9 mouse cellular contexts compared by ENCODE assay signal in the genomic region with DNA sequence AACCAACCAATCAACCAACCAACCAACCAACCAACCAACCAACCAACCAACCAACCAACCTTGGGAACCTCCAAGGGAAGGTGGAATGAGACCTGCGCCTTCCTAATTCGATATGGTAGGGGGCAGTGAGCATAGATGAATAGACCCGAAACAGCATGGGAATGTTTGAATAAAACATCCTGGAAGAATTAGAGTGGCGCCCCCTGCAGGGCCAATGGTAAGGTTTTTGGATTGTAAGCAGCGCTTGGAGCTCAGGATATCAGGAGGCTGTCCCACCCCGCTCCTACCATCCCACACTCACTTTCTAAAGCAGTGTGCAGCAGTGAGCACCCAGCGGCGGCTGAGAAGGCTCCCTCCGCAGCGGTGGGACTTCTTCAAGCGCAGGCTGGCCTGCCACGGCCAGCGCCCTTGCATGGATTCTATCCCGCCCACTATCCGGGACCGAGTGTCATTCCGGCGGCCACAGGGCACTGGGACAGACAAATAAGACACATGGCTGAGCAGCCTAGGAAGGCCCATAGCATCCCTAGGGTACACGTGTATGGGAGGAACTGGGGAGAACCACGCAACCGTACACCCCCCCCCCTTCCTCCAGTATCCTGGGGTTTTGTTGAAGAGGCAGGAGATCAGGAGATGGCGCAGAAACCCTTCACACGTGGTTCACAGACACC. TPM values are rescaled to one million over a fixed set of nuclear protein-coding genes. Genes with fewer than 3 reads are reported as not detected.
DNase-seq lines count a peak whose midpoint lies in the region; ATAC-seq lines count a peak whose summit lies in the region.
"Had no signal": no experiment of that assay in that cellular context is flagged by ENCODE, and none has a peak within 500 bp of the region (broad histone marks: within the 10 kb centered on the region; RNA-seq: fewer than 3 reads in every experiment).

No protein-coding gene starts in this region.

- no peak for DNase-seq in kidney, adult 18-20 months
- DNase-seq in embryonic facial prominence, embryonic 11.5 days (ENCODE audit: low spot score), result no peak
- no peak for DNase-seq in gastrocnemius, postnatal 4 days (ENCODE audit: low spot score in 2 of 2)
- no peak for DNase-seq in right cerebral cortex, postnatal 25 days
- no peak for DNase-seq in cerebellum, postnatal 25 days

- 0 out of 2 replicates have a peak, but pooled peaks have one; percentile 40 for ATAC-seq in kidney, embryonic 16.5 days (ENCODE audit: low FRiP score, low TSS enrichment)
- ATAC-seq in embryonic facial prominence, embryonic 11.5 days (replicated peaks; ENCODE audit: insufficient number of reproducible peaks, low FRiP score, low TSS enrichment, low read depth), result 0 out of 2 replicates have a peak, but pooled peaks have one; percentile 25
- no peak for ATAC-seq in limb, embryonic 13.5 days (ENCODE audit: low FRiP score, low read depth)
- ATAC-seq in neural tube, embryonic 15.5 days (ENCODE audit: low FRiP score), result no peak

- peak overlapping the region; percentile 39; the same call in 1 of the 2 replicates for H3K9ac ChIP-seq in kidney, embryonic 16.5 days (replicated peaks; ENCODE audit: low read length)
- no peak overlapping the region for H3K9ac ChIP-seq in embryonic facial prominence, embryonic 11.5 days (replicated peaks; ENCODE audit: low read length)
- no peak overlapping the region for H3K9ac ChIP-seq in limb, embryonic 13.5 days
- no peak overlapping the region for H3K9ac ChIP-seq in neural tube, embryonic 15.5 days (replicated peaks)

- H3K4me2 ChIP-seq in kidney, embryonic 16.5 days (replicated peaks; ENCODE audit: low read depth, low read length), result peak overlapping the region; percentile 47
- no peak overlapping the region; the same call in 1 of the 2 replicates for H3K4me2 ChIP-seq in embryonic facial prominence, embryonic 11.5 days (ENCODE audit: low read depth, low read length)
- H3K4me2 ChIP-seq in limb, embryonic 13.5 days (replicated peaks), result peak overlapping the region; percentile 52
- H3K4me2 ChIP-seq in neural tube, embryonic 15.5 days, result peak overlapping the region; percentile 34

- H3K4me3 ChIP-seq in kidney, embryonic 16.5 days (ENCODE audit: low read length), result peak overlapping the region; percentile 24; the same call in 1 of the 2 replicates
- H3K4me3 ChIP-seq in embryonic facial prominence, embryonic 11.5 days (ENCODE audit: low read depth, low read length), result 0 out of 2 replicates have a peak overlapping the region, but pooled peaks have one; percentile 6
- peak overlapping the region; percentile 26; the same call in 1 of the 2 replicates for H3K4me3 ChIP-seq in limb, embryonic 13.5 days
- no peak overlapping the region for H3K4me3 ChIP-seq in neural tube, embryonic 15.5 days (replicated peaks)
- H3K4me3 ChIP-seq: myocyte had no signal

- H3K27ac ChIP-seq in kidney, embryonic 16.5 days (ENCODE audit: low read length), result no peak overlapping the region
- H3K27ac ChIP-seq in embryonic facial prominence, embryonic 11.5 days (replicated peaks; ENCODE audit: low read depth, low read length), result no peak overlapping the region
- no peak overlapping the region for H3K27ac ChIP-seq in limb, embryonic 13.5 days
- no peak overlapping the region for H3K27ac ChIP-seq in neural tube, embryonic 15.5 days (replicated peaks)

- H3K9me3 ChIP-seq in kidney, embryonic 16.5 days (ENCODE audit: low read length), result no peaks in the 10 kb centered on the region
- no peaks in the 10 kb centered on the region for H3K9me3 ChIP-seq in embryonic facial prominence, embryonic 11.5 days (replicated peaks; ENCODE audit: control insufficient read depth, low read length)
- H3K9me3 ChIP-seq in limb, embryonic 13.5 days, result no peaks in the 10 kb centered on the region
- H3K9me3 ChIP-seq in neural tube, embryonic 15.5 days (replicated peaks), result no peaks in the 10 kb centered on the region

- no peaks in the 10 kb centered on the region for H3K27me3 ChIP-seq in kidney, embryonic 16.5 days (ENCODE audit: insufficient read depth, low read length)
- H3K27me3 ChIP-seq in embryonic facial prominence, embryonic 11.5 days (ENCODE audit: control insufficient read depth, insufficient read depth, low read length), result peaks cover 2% of the 10 kb centered on the region; the same call in 1 of the 2 replicates
- no peaks in the 10 kb centered on the region for H3K27me3 ChIP-seq in limb, embryonic 13.5 days
- 0 out of 2 replicates have a peak, but pooled peaks cover 8% of the 10 kb centered on the region for H3K27me3 ChIP-seq in neural tube, embryonic 15.5 days (replicated peaks)

- 0 out of 2 replicates have a peak, but pooled peaks cover 6% of the 10 kb centered on the region for H3K4me1 ChIP-seq in kidney, embryonic 16.5 days (ENCODE audit: insufficient read depth, low read length)
- H3K4me1 ChIP-seq in embryonic facial prominence, embryonic 11.5 days (ENCODE audit: control insufficient read depth, insufficient read depth, low read length), result no peaks in the 10 kb centered on the region
- H3K4me1 ChIP-seq in limb, embryonic 13.5 days, result no peaks in the 10 kb centered on the region
- peaks cover 3% of the 10 kb centered on the region; the same call in 1 of the 2 replicates for H3K4me1 ChIP-seq in neural tube, embryonic 15.5 days

- H3K36me3 ChIP-seq in kidney, embryonic 16.5 days (ENCODE audit: insufficient read depth, low read length), result no peaks in the 10 kb centered on the region
- no peaks in the 10 kb centered on the region for H3K36me3 ChIP-seq in embryonic facial prominence, embryonic 11.5 days (replicated peaks; ENCODE audit: control insufficient read depth, insufficient read depth, low read depth, low read length)
- H3K36me3 ChIP-seq in limb, embryonic 13.5 days, result no peaks in the 10 kb centered on the region
- no peaks in the 10 kb centered on the region for H3K36me3 ChIP-seq in neural tube, embryonic 15.5 days

- 47% methylated on average over 23 of the region's 23 CpGs for WGBS in kidney, embryonic 16.5 days
- WGBS in embryonic facial prominence, embryonic 11.5 days, result 33% methylated on average over 23 of the region's 23 CpGs
- 48% methylated on average over 23 of the region's 23 CpGs for WGBS in limb, embryonic 13.5 days
- 43% methylated on average over 23 of the region's 23 CpGs for whole genome bisulfite sequencing in neural tube, embryonic 15.5 days

RNA-seq across cellular contexts. Expression of a gene that starts 0.4 kb away (rescaled TPM):
- polyA plus RNA-seq in kidney, embryonic 16.5 days (2015; fragmentation: Nextera tagmentation; extraction: Ambion mirVana), result not detected in 2 replicates
- polyA plus RNA-seq in embryonic facial prominence, embryonic 11.5 days (2014; fragmentation: Nextera tagmentation; extraction: Ambion mirVana), result not detected in 2 replicates
- not detected in 2 replicates for polyA plus RNA-seq in limb, embryonic 13.5 days (2015; fragmentation: Nextera tagmentation; extraction: Ambion mirVana)
- polyA plus RNA-seq in neural tube, embryonic 15.5 days (2015; fragmentation: Nextera tagmentation; extraction: Ambion mirVana), result 0.50 and 1.1 TPM in 2 replicates
- not detected for total RNA-seq in gastrocnemius, postnatal 4 days (2021)

RNA-seq across cellular contexts. Expression of a gene that starts 0.7 kb away (rescaled TPM):
- 3.5 and 4.1 TPM in 2 replicates for polyA plus RNA-seq in kidney, embryonic 16.5 days (2015; fragmentation: Nextera tagmentation; extraction: Ambion mirVana)
- 1.8 and 2.1 TPM in 2 replicates for polyA plus RNA-seq in embryonic facial prominence, embryonic 11.5 days (2014; fragmentation: Nextera tagmentation; extraction: Ambion mirVana)
- polyA plus RNA-seq in limb, embryonic 13.5 days (2015; fragmentation: Nextera tagmentation; extraction: Ambion mirVana), result 1.7 and 2.4 TPM in 2 replicates
- polyA plus RNA-seq in neural tube, embryonic 15.5 days (2015; fragmentation: Nextera tagmentation; extraction: Ambion mirVana), result 1.9 and 2.0 TPM in 2 replicates
- total RNA-seq in gastrocnemius, postnatal 4 days (2021), result under 1 TPM in 1 of 2 experiments, not detected in 1; 0.18 TPM

RNA-seq across cellular contexts. Expression of a gene that starts 7.4 kb away (rescaled TPM):
- polyA plus RNA-seq in kidney, embryonic 16.5 days (2015; fragmentation: Nextera tagmentation; extraction: Ambion mirVana), result not detected in 2 replicates
- polyA plus RNA-seq in embryonic facial prominence, embryonic 11.5 days (2014; fragmentation: Nextera tagmentation; extraction: Ambion mirVana), result 0.29 TPM in 1 of 2 replicates, not detected in the other
- polyA plus RNA-seq in limb, embryonic 13.5 days (2015; fragmentation: Nextera tagmentation; extraction: Ambion mirVana), result not detected in 2 replicates
- polyA plus RNA-seq in neural tube, embryonic 15.5 days (2015; fragmentation: Nextera tagmentation; extraction: Ambion mirVana), result not detected in 2 replicates
- total RNA-seq in gastrocnemius, postnatal 4 days (2021), result not detected
- polyA plus RNA-seq: myocyte had no signal

RNA-seq across cellular contexts. Expression of a gene that starts 14.3 kb away (rescaled TPM):
- 954 and 966 TPM in 2 replicates for polyA plus RNA-seq in kidney, embryonic 16.5 days (2015; fragmentation: Nextera tagmentation; extraction: Ambion mirVana)
- 1,057 and 1,139 TPM in 2 replicates for polyA plus RNA-seq in embryonic facial prominence, embryonic 11.5 days (2014; fragmentation: Nextera tagmentation; extraction: Ambion mirVana)
- 1,219 and 1,256 TPM in 2 replicates for polyA plus RNA-seq in limb, embryonic 13.5 days (2015; fragmentation: Nextera tagmentation; extraction: Ambion mirVana)
- 1,232 and 1,344 TPM in 2 replicates for polyA plus RNA-seq in neural tube, embryonic 15.5 days (2015; fragmentation: Nextera tagmentation; extraction: Ambion mirVana)
- 100 to 1,000 TPM; 428 to 459 TPM for total RNA-seq in gastrocnemius, postnatal 4 days (2021)

RNA-seq across cellular contexts. Expression of a gene that starts 24.6 kb away (rescaled TPM):
- polyA plus RNA-seq in kidney, embryonic 16.5 days (2015; fragmentation: Nextera tagmentation; extraction: Ambion mirVana), result not detected in 2 replicates
- not detected in 2 replicates for polyA plus RNA-seq in embryonic facial prominence, embryonic 11.5 days (2014; fragmentation: Nextera tagmentation; extraction: Ambion mirVana)
- not detected in 2 replicates for polyA plus RNA-seq in limb, embryonic 13.5 days (2015; fragmentation: Nextera tagmentation; extraction: Ambion mirVana)
- not detected in 2 replicates for polyA plus RNA-seq in neural tube, embryonic 15.5 days (2015; fragmentation: Nextera tagmentation; extraction: Ambion mirVana)
- not detected for total RNA-seq in gastrocnemius, postnatal 4 days (2021)
- polyA plus RNA-seq: myocyte had no signal

Comparison
In these comparisons a context has a peak if more than half of its experiments do, and no peak if none do; other contexts are left out.
1. ATAC-seq: peak in kidney, embryonic 16.5 days (single experiment) and embryonic facial prominence, embryonic 11.5 days (single experiment); none in limb, embryonic 13.5 days (single experiment) and neural tube, embryonic 15.5 days (single experiment).